ENCODE assay signal across 25 mouse cellular contexts in genomic region chr7:118858640-118859039, GRCm38 (mm10).
"Had no signal": no experiment of that assay in that cellular context is flagged by ENCODE, and none has a peak within 500 bp of the region (broad histone marks: within the 10 kb centered on the region; RNA-seq: fewer than 3 reads in every experiment).

No protein-coding gene starts in this region.

- H3K27ac ChIP-seq: heart, adult 2 months; heart, embryonic 13.5 days; heart, embryonic 15.5 days; hindbrain, embryonic 13.5 days; hindbrain, embryonic 15.5 days; hindbrain, postnatal 0 days; kidney, embryonic 15.5 days; kidney, postnatal 0 days; limb, embryonic 13.5 days; limb, embryonic 15.5 days; liver, embryonic 12.5 days; liver, embryonic 14.5 days had no signal

- H3K27me3 ChIP-seq: heart, embryonic 13.5 days; heart, embryonic 15.5 days; hindbrain, embryonic 13.5 days; hindbrain, embryonic 15.5 days; kidney, embryonic 15.5 days; limb, embryonic 13.5 days; limb, embryonic 15.5 days; liver, embryonic 12.5 days had no signal

- H3K36me3 ChIP-seq: heart, embryonic 15.5 days; hindbrain, embryonic 15.5 days; kidney, embryonic 15.5 days; limb, embryonic 15.5 days; liver, embryonic 12.5 days had no signal

- H3K4me3 ChIP-seq: heart, adult 2 months; heart, embryonic 13.5 days; heart, embryonic 15.5 days; hindbrain, embryonic 13.5 days; hindbrain, embryonic 15.5 days; kidney, embryonic 15.5 days; limb, embryonic 13.5 days; limb, embryonic 15.5 days; liver, embryonic 12.5 days had no signal

- DNase-seq: gastrocnemius, postnatal 14 days; gastrocnemius, postnatal 36 days; heart, adult 11 months; heart, adult 2 months; heart, postnatal 14 days; heart, postnatal 36 days; kidney, adult 11 months; kidney, adult 2 months; kidney, adult 9 months; kidney, postnatal 14 days; kidney, postnatal 36 days; layer of hippocampus, adult 9-11 months; layer of hippocampus, postnatal 36 days; left cerebral cortex, postnatal 4 days had no signal
